Mouse (Mus musculus): ENCODE data around the gene L3mbtl1. TPM values are rescaled to one million over a fixed set of nuclear protein-coding genes. Genes with fewer than 3 reads are reported as not detected.
A peak's percentile ranks its signal among the peaks of the same experiment; 100 is the strongest.

Gene L3mbtl1
- total and polyA plus RNA-seq, 2 experiments = 0.11 to 0.28 TPM

DNA sequence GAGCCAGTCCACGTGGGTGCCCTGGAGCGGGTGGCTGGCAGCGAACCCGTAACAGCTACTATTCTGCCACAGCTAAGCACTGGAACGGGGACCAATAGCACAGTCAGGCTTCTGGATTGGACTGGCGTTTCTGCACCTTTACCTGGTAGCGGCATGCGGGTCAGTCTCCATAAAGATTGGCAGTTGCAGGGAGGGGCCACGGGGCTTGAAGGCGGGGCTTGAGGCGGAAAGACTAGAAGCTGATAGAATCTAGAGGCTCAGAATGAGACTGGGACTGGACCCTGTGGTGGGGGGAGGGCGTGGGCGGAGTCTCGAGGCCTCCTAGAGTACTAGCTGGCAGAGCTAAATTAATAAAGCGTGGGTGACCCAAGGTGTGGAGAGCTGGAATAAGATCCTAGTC lies 4.5 kb downstream of the L3mbtl1 start:
- Histone ChIP-seq H3K4me1 (ENCODE audit: control insufficient read depth, insufficient read depth, low read length) (peaks cover 1% of the 10 kb centered on the region; the same call in 1 of the 2 replicates), H3K36me3 (ENCODE audit: control insufficient read depth, insufficient read depth, low read length) (no peaks in the 10 kb centered on the region), H3K27ac (replicated peaks; ENCODE audit: insufficient read depth, low read depth, low read length) (no peak overlapping the region), H3K79me2 (ENCODE audit: control insufficient read depth, insufficient read depth, low read length) (no peaks in the 10 kb centered on the region), H3K9ac (ENCODE audit: low read depth, low read length) (no peak overlapping the region), H3K4me3 (ENCODE audit: insufficient read depth, low read depth, low read length) (peak overlapping the region; percentile 7; the same call in 1 of the 2 replicates), H3K27me3 (ENCODE audit: control insufficient read depth, insufficient read depth, low read length) (no peaks in the 10 kb centered on the region)
- WGBS = 38% methylated on average over 15 of the region's 15 CpGs
- TF ChIP-seq POLR2A (IDR thresholded peaks at IDR 0.05; ENCODE audit: extremely low read depth, insufficient read depth, low read length) (no peak), CTCF (IDR thresholded peaks at IDR 0.05; ENCODE audit: low read depth, low read length) (no peak)
- no peak for DNase-seq (ENCODE audit: extremely low read depth, low read depth, low spot score)

DNA sequence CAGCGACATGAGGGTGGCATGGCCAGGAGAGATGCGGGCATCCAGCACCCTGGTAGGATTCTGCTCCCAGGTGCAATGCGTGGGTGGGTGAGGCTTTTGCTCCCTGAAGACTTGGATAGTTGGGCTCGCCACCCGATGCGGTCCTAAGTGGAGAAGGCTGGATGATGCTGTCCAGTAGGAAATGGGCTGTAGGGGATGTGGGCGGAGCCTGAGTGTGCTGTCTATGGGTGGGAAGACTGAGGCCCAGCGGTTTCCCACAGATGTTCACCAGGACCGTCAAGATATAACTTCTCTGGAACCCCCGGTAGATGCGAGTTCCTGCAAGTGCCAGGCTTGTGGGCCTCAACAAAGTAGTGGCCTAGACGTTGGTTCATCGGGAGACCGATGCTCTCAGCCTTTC lies 4.9 kb downstream of the L3mbtl1 start:
- Histone ChIP-seq H3K9ac (ENCODE audit: low read depth, low read length) (no peak overlapping the region), H3K4me3 (ENCODE audit: insufficient read depth, low read depth, low read length) (no peak overlapping the region), H3K36me3 (ENCODE audit: control insufficient read depth, insufficient read depth, low read length) (no peaks in the 10 kb centered on the region), H3K27me3 (ENCODE audit: control insufficient read depth, insufficient read depth, low read length) (no peaks in the 10 kb centered on the region), H3K27ac (replicated peaks; ENCODE audit: insufficient read depth, low read depth, low read length) (no peak overlapping the region), H3K4me1 (ENCODE audit: control insufficient read depth, insufficient read depth, low read length) (peaks cover 1% of the 10 kb centered on the region; the same call in 1 of the 2 replicates), H3K79me2 (ENCODE audit: control insufficient read depth, insufficient read depth, low read length) (no peaks in the 10 kb centered on the region)
- WGBS = 63% methylated on average over 14 of the region's 14 CpGs
- no peak for DNase-seq (ENCODE audit: extremely low read depth, low read depth, low spot score)
- TF ChIP-seq POLR2A (IDR thresholded peaks at IDR 0.05; ENCODE audit: extremely low read depth, insufficient read depth, low read length) (no peak), CTCF (IDR thresholded peaks at IDR 0.05; ENCODE audit: low read depth, low read length) (no peak)

DNA sequence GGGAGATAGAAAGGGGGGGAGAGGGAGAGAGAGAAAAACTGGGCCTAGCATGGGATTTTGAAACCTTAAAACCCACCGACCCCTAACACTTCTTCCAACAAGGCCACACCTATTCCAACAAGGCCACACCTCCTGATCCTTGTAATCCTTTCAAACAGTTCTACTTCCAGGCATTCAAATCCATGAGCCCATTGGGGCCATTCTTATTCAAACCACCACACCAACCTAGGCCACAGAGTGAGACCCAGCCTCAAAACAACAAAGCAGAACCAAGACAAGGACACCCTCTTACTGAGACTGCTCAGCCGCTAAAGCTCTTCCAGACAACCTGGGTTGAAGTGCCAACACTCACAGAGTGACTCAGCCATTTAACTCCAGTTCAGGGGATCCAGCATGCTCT lies 7.5 kb downstream of the L3mbtl1 start:
- no peaks in the 10 kb centered on the region for H3K79me2 ChIP-seq (ENCODE audit: control insufficient read depth, insufficient read depth, low read length)
- TF ChIP-seq CTCF (IDR thresholded peaks at IDR 0.05; ENCODE audit: low read depth, low read length) (no peak), POLR2A (IDR thresholded peaks at IDR 0.05; ENCODE audit: extremely low read depth, insufficient read depth, low read length) (no peak)
- H3K36me3 ChIP-seq (ENCODE audit: control insufficient read depth, insufficient read depth, low read length) = no peaks in the 10 kb centered on the region
- no peak for DNase-seq (ENCODE audit: extremely low read depth, low read depth, low spot score)
- no peak overlapping the region for H3K4me3 ChIP-seq (ENCODE audit: insufficient read depth, low read depth, low read length)
- H3K9ac ChIP-seq (ENCODE audit: low read depth, low read length) = no peak overlapping the region
- no peak overlapping the region for H3K27ac ChIP-seq (replicated peaks; ENCODE audit: insufficient read depth, low read depth, low read length)
- no peaks in the 10 kb centered on the region for H3K4me1 ChIP-seq (ENCODE audit: control insufficient read depth, insufficient read depth, low read length)
- 96% methylated on average over 2 of the region's 2 CpGs for WGBS
- H3K27me3 ChIP-seq (ENCODE audit: control insufficient read depth, insufficient read depth, low read length) = no peaks in the 10 kb centered on the region

DNA sequence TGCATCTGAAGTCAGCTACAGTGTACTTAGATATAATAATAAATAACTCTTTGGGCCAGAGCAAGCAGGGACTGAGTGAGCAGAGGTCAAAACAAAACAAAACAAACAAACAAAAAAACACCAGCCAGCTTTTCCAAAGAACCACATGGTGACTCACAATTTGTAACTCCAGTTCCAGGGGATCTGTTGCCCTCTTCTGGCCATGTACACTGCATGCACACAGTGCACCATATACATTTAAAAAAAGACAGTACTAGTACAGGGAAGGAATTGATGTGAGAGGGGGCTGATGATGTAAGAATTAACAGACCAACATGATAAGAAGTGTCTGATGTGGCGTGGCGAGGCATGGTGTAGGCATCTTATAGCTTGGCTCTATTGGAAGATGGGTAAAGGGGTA lies 13.6 kb downstream of the L3mbtl1 start:
- WGBS = 97% methylated on average over 2 of the region's 2 CpGs
- Histone ChIP-seq H3K27me3 (ENCODE audit: control insufficient read depth, insufficient read depth, low read length) (no peaks in the 10 kb centered on the region), H3K79me2 (ENCODE audit: control insufficient read depth, insufficient read depth, low read length) (no peaks in the 10 kb centered on the region), H3K4me3 (ENCODE audit: insufficient read depth, low read depth, low read length) (no peak overlapping the region), H3K9ac (ENCODE audit: low read depth, low read length) (no peak overlapping the region), H3K4me1 (ENCODE audit: control insufficient read depth, insufficient read depth, low read length) (no peaks in the 10 kb centered on the region), H3K27ac (replicated peaks; ENCODE audit: insufficient read depth, low read depth, low read length) (no peak overlapping the region), H3K36me3 (ENCODE audit: control insufficient read depth, insufficient read depth, low read length) (no peaks in the 10 kb centered on the region)
- TF ChIP-seq CTCF (IDR thresholded peaks at IDR 0.05; ENCODE audit: low read depth, low read length) (peak; percentile 23; the same call in 1 of the 2 replicates), POLR2A (IDR thresholded peaks at IDR 0.05; ENCODE audit: extremely low read depth, insufficient read depth, low read length) (no peak)
- DNase-seq (ENCODE audit: extremely low read depth, low read depth, low spot score) = peak; percentile 24

DNA sequence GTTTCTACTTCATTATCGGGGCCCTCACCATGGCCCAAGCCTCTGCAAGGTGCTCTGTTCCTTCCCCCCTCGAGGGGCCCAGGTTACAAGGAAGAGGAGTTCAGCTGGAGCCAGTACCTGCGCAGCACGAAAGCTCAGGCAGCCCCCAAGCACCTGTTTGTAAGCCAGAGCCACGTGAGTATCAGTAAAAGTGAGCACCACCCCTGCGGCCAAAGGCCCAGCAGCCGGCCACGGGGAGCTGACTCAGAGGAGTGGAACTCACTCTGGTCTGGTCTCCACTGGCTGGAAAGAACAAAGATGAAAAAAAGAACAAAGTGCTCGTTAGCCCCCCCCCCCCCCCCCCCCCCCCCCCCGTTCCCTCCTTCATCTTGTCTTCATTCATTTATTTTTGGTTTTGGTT lies 18.0 kb downstream of the L3mbtl1 start:
- Histone ChIP-seq H3K36me3 (ENCODE audit: control insufficient read depth, insufficient read depth, low read length) (no peaks in the 10 kb centered on the region), H3K9ac (ENCODE audit: low read depth, low read length) (no peak overlapping the region), H3K27me3 (ENCODE audit: control insufficient read depth, insufficient read depth, low read length) (no peaks in the 10 kb centered on the region), H3K27ac (replicated peaks; ENCODE audit: insufficient read depth, low read depth, low read length) (no peak overlapping the region), H3K4me3 (ENCODE audit: insufficient read depth, low read depth, low read length) (no peak overlapping the region), H3K79me2 (ENCODE audit: control insufficient read depth, insufficient read depth, low read length) (no peaks in the 10 kb centered on the region), H3K4me1 (ENCODE audit: control insufficient read depth, insufficient read depth, low read length) (no peaks in the 10 kb centered on the region)
- WGBS = 85% methylated on average over 8 of the region's 10 CpGs
- no peak for TF ChIP-seq CTCF (IDR thresholded peaks at IDR 0.05; ENCODE audit: low read depth, low read length)
- TF ChIP-seq POLR2A (IDR thresholded peaks at IDR 0.05; ENCODE audit: extremely low read depth, insufficient read depth, low read length) = no peak
- no peak for DNase-seq (ENCODE audit: extremely low read depth, low read depth, low spot score)

DNA sequence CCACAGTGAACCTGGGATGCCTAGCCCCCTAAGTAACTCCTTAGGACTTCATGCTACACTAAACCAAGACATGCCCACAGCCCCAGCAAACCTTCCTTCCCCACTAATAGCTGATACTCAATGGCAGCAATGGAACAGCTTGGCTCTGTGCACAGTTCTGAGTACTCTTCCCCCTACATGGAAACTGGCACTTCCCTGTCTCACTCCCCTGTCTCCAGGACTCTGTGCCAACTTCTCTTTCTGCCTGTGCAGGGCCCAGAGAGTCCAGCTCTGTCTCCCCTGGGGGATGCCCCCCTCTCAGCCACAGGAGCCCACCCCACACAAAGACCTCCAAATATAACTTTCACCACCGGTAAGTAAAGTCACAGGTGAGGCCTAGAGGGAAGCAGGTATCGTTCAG lies 23.5 kb downstream of the L3mbtl1 start:
- Histone ChIP-seq H3K4me1 (ENCODE audit: control insufficient read depth, insufficient read depth, low read length) (no peaks in the 10 kb centered on the region), H3K36me3 (ENCODE audit: control insufficient read depth, insufficient read depth, low read length) (no peaks in the 10 kb centered on the region), H3K9ac (ENCODE audit: low read depth, low read length) (no peak overlapping the region), H3K27ac (replicated peaks; ENCODE audit: insufficient read depth, low read depth, low read length) (no peak overlapping the region), H3K79me2 (ENCODE audit: control insufficient read depth, insufficient read depth, low read length) (no peaks in the 10 kb centered on the region), H3K4me3 (ENCODE audit: insufficient read depth, low read depth, low read length) (no peak overlapping the region), H3K27me3 (ENCODE audit: control insufficient read depth, insufficient read depth, low read length) (no peaks in the 10 kb centered on the region)
- WGBS = 90% methylated on average over 2 of the region's 2 CpGs
- DNase-seq (ENCODE audit: extremely low read depth, low read depth, low spot score) = no peak
- TF ChIP-seq CTCF (IDR thresholded peaks at IDR 0.05; ENCODE audit: low read depth, low read length) (no peak), POLR2A (IDR thresholded peaks at IDR 0.05; ENCODE audit: extremely low read depth, insufficient read depth, low read length) (no peak)
